Mouse (Mus musculus): ENCODE measurements around the gene Gm9495. TPM values are rescaled to one million over a fixed set of nuclear protein-coding genes. Genes with fewer than 3 reads are reported as not detected.
A peak's percentile ranks its signal among the peaks of the same experiment; 100 is the strongest.

Gene Gm9495
- polyA plus RNA-seq, 1 experiment, result 5.4 TPM

DNA sequence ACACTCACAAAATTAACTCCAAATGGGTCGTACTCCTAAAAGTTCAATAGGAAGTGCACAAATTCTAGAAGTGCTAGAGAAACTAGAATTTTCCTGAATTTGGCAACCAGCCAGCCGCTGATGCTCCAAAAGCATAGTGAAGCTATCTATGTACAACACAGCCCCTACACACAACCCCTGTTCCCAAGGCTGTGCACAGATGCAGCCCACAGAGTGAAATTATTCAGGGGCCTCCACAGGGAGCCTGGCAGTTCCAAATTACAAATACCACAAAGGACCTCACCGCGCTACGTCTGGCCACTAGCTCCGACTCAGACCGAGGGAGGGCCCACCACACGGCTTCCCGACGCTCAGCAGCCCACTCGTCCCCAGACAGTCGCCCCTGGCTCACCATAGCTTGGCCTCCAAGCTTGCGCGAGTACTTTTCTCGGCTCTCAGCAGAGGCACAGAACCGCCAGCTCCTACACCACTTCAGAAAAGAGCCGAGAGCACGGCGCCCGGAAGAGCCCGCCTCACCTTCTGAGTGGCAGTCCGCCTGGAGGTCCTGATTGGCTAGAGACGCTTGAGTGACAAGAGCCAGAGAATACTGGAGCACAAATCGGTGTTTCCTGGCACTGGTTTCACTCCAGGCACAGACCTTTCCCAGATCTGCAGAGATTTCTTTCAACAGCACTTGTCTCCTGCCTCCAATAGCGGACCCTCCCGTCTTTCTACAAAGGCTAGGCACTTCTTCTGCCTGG is 58.1 kb downstream of the Gm9495 start:
- TF ChIP-seq POLR2A (IDR thresholded peaks at IDR 0.05; ENCODE audit: control insufficient read depth, low read depth, low read length) (peak; percentile 61), CTCF (IDR thresholded peaks at IDR 0.05; ENCODE audit: control insufficient read depth, insufficient read depth, insufficient replicate concordance, low read depth, low read length) (no peak)
- no peaks in the 10 kb centered on the region for H3K36me3 ChIP-seq (ENCODE audit: control insufficient read depth, insufficient read depth, low read length)
- H3K27me3 ChIP-seq (ENCODE audit: control insufficient read depth, insufficient read depth, low read length), result no peaks in the 10 kb centered on the region
- peak overlapping the region; percentile 23; the same call in 1 of the 2 replicates for H3K27ac ChIP-seq (ENCODE audit: control insufficient read depth, insufficient read depth, low read depth, low read length)
- H3K4me3 ChIP-seq (ENCODE audit: control insufficient read depth, low read depth, low read length), result peak overlapping the region; percentile 86
- peaks cover 10% of the 10 kb centered on the region for H3K4me1 ChIP-seq (ENCODE audit: control insufficient read depth, insufficient read depth, low read length)

DNA sequence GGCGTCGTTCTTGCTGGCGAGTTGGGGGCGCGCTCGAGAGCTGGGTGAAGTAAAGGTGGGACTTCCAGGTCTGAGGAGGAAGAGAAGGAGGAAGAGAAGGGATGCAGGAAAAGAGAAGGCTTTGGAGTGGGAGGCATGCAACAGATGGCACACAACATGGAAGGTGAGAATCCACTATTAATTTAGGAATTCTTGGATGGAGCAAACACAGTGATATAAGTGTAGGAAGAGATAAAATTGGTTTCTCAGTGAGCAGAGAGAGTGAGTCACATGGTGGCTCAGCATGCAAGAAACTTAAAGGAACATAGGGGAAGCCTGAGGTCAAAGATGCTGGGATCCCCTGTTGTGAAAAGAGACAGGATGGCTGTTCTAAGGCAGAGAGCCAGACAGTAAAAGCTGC is 69.0 kb downstream of the Gm9495 start:
- Histone ChIP-seq H3K4me1 (ENCODE audit: control insufficient read depth, insufficient read depth, low read length) (no peaks in the 10 kb centered on the region), H3K36me3 (ENCODE audit: control insufficient read depth, insufficient read depth, low read length) (no peaks in the 10 kb centered on the region), H3K4me3 (ENCODE audit: control insufficient read depth, low read depth, low read length) (no peak overlapping the region), H3K27me3 (ENCODE audit: control insufficient read depth, insufficient read depth, low read length) (no peaks in the 10 kb centered on the region), H3K27ac (ENCODE audit: control insufficient read depth, insufficient read depth, low read depth, low read length) (no peak overlapping the region)
- TF ChIP-seq POLR2A (IDR thresholded peaks at IDR 0.05; ENCODE audit: control insufficient read depth, low read depth, low read length), result no peak
- TF ChIP-seq CTCF (IDR thresholded peaks at IDR 0.05; ENCODE audit: control insufficient read depth, insufficient read depth, insufficient replicate concordance, low read depth, low read length), result no peak

Other genes starting within 250 kb of the Gm9495 start
- 0.75 and 1.3 TPM in 2 replicates for gene Zfp930, start 244.5 kb downstream of the Gm9495 start, polyA plus RNA-seq (2012; rRNA removed)
- gene D130040H23Rik, start 182.5 kb downstream of the Gm9495 start, polyA plus RNA-seq (2012; rRNA removed), result 0.12 and 0.40 TPM in 2 replicates
- 4.6 and 5.8 TPM in 2 replicates for gene Gm7697, start 69.4 kb upstream of the Gm9495 start, polyA plus RNA-seq (2012; rRNA removed)
- 4.3 and 4.8 TPM in 2 replicates for gene Zfp868, start 172.0 kb upstream of the Gm9495 start, polyA plus RNA-seq (2012; rRNA removed)
- 0.51 and 0.75 TPM in 2 replicates for gene Zfp964, start 200.9 kb upstream of the Gm9495 start, polyA plus RNA-seq (2012; rRNA removed)

All from testis, adult 2 months (tissue).